Mouse (Mus musculus) effector memory CD4-positive, alpha-beta T cell, adult 5 months (primary cell): ENCODE data around the gene Epha3. TPM values are rescaled to one million over a fixed set of nuclear protein-coding genes. Genes with fewer than 3 reads are reported as not detected.

Experiments
- polyA plus RNA-seq: library from polyadenylated mRNA; unstranded; fragments of 100-300 nt; shearing (Covaris generic); gene quantifications from one replicate; pipeline ENCODE4 v1.2.1, GENCODE M21; 2017

Epha3 gene
- 7.3 TPM for polyA plus RNA-seq

DNA sequence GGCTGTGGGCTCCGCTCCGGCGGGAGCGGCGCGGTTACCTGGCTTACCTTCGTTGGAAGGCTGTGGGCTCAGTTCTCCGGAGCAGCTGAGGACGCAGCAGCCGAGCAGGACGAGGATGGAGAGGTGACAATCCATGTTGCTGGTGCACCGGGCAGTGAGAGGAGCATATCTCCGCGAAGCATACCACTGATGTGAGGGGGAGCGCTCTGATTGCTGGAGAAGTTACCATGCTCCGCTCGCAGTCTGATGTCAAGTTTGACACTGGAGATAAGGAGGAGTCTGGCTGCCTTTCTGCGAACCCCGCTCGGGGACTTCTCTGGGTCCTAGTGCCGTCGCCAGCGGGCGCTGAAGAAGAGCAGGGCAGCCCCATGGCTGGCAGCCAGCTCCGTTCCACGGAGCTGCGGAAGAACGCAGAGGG, at the start of gene Epha3:
Gene Epha3 (minus strand): TSS at position 263 of the 418 bp plus-strand sequence.

